Mouse (Mus musculus): Measurements from ENCODE around the gene Bri3. TPM values are rescaled to one million over a fixed set of nuclear protein-coding genes. Genes with fewer than 3 reads are reported as not detected.
"Not testable (repeated sequence)": the region's sequence is repeated elsewhere in the genome, so short reads cannot be mapped to it uniquely, and the experiment has no call there.

Bri3 gene
- total RNA-seq, 2 experiments from 2014 or later = 7.6 to 9.0 TPM

GRCm38 (mm10) chr5:144341085-144341484 is 96.8 kb downstream of the Bri3 start:
- no peak for ATAC-seq (replicated peaks; ENCODE audit: low FRiP score, poor library complexity, severe bottlenecking)

- ATAC-seq (replicated peaks; ENCODE audit: low FRiP score, poor library complexity, severe bottlenecking) = no peak
Measured at GRCm38 (mm10) chr5:144344592-144344991, 100.4 kb downstream of the Bri3 start.

GRCm38 (mm10) chr5:144351185-144351584 is 106.9 kb downstream of the Bri3 start:
- no peak for ATAC-seq (replicated peaks; ENCODE audit: low FRiP score, poor library complexity, severe bottlenecking)

- no peak for ATAC-seq (replicated peaks; ENCODE audit: low FRiP score, poor library complexity, severe bottlenecking)
Measured at GRCm38 (mm10) chr5:144352250-144353047, 108.2 kb downstream of the Bri3 start.

GRCm38 (mm10) chr5:144356776-144357455 is 112.7 kb downstream of the Bri3 start:
- ATAC-seq (replicated peaks; ENCODE audit: low FRiP score, poor library complexity, severe bottlenecking) = no peak

- ATAC-seq (replicated peaks; ENCODE audit: low FRiP score, poor library complexity, severe bottlenecking) = no peak
Measured at GRCm38 (mm10) chr5:144357551-144357880, 113.3 kb downstream of the Bri3 start.

- ATAC-seq (replicated peaks; ENCODE audit: low FRiP score, poor library complexity, severe bottlenecking) = peak; percentile 57; the same call in 1 of the 2 replicates
Measured at GRCm38 (mm10) chr5:144357881-144358591, 113.8 kb downstream of the Bri3 start, which contains the start of gene Baiap2l1. Baiap2l1 (minus strand) TSS chr5:144358112.

GRCm38 (mm10) chr5:144358592-144358917 is 114.3 kb downstream of the Bri3 start:
- peak; percentile 30; the same call in 1 of the 2 replicates for ATAC-seq (replicated peaks; ENCODE audit: low FRiP score, poor library complexity, severe bottlenecking)

- no peak for ATAC-seq (replicated peaks; ENCODE audit: low FRiP score, poor library complexity, severe bottlenecking)
Measured at GRCm38 (mm10) chr5:144359886-144360285, 115.6 kb downstream of the Bri3 start.

GRCm38 (mm10) chr5:144360346-144360745 is 116.1 kb downstream of the Bri3 start:
- no peak for ATAC-seq (replicated peaks; ENCODE audit: low FRiP score, poor library complexity, severe bottlenecking)

GRCm38 (mm10) chr5:144364680-144365357 is 120.6 kb downstream of the Bri3 start:
- no peak for ATAC-seq (replicated peaks; ENCODE audit: low FRiP score, poor library complexity, severe bottlenecking)

- not testable (repeated sequence) for ATAC-seq (replicated peaks; ENCODE audit: low FRiP score, poor library complexity, severe bottlenecking)
Measured at GRCm38 (mm10) chr5:144366551-144366950, 122.3 kb downstream of the Bri3 start.

GRCm38 (mm10) chr5:144368661-144369205 is 124.5 kb downstream of the Bri3 start:
- ATAC-seq (replicated peaks; ENCODE audit: low FRiP score, poor library complexity, severe bottlenecking) = no peak

- ATAC-seq (replicated peaks; ENCODE audit: low FRiP score, poor library complexity, severe bottlenecking) = no peak
Measured at GRCm38 (mm10) chr5:144370986-144371385, 126.7 kb downstream of the Bri3 start.

- no peak for ATAC-seq (replicated peaks; ENCODE audit: low FRiP score, poor library complexity, severe bottlenecking)
Measured at GRCm38 (mm10) chr5:144372177-144372576, 127.9 kb downstream of the Bri3 start.

GRCm38 (mm10) chr5:144372885-144373284 is 128.6 kb downstream of the Bri3 start:
- no peak for ATAC-seq (replicated peaks; ENCODE audit: low FRiP score, poor library complexity, severe bottlenecking)

- ATAC-seq (replicated peaks; ENCODE audit: low FRiP score, poor library complexity, severe bottlenecking) = no peak
Measured at GRCm38 (mm10) chr5:144379431-144379830, 135.2 kb downstream of the Bri3 start.

GRCm38 (mm10) chr5:144380689-144381088 is 136.5 kb downstream of the Bri3 start:
- ATAC-seq (replicated peaks; ENCODE audit: low FRiP score, poor library complexity, severe bottlenecking) = no peak

- no peak for ATAC-seq (replicated peaks; ENCODE audit: low FRiP score, poor library complexity, severe bottlenecking)
Measured at GRCm38 (mm10) chr5:144381782-144382181, 137.5 kb downstream of the Bri3 start.

GRCm38 (mm10) chr5:144383936-144384335 is 139.7 kb downstream of the Bri3 start:
- no peak for ATAC-seq (replicated peaks; ENCODE audit: low FRiP score, poor library complexity, severe bottlenecking)

All from erythroblast, adult 5-6 weeks (primary cell).